Mouse (Mus musculus): Measurements from ENCODE around the gene 4931428L18Rik. TPM values are rescaled to one million over a fixed set of nuclear protein-coding genes. Genes with fewer than 3 reads are reported as not detected.

The 4931428L18Rik gene
- polyA plus RNA-seq, 1 experiment from 2014 or later = not detected

DNA sequence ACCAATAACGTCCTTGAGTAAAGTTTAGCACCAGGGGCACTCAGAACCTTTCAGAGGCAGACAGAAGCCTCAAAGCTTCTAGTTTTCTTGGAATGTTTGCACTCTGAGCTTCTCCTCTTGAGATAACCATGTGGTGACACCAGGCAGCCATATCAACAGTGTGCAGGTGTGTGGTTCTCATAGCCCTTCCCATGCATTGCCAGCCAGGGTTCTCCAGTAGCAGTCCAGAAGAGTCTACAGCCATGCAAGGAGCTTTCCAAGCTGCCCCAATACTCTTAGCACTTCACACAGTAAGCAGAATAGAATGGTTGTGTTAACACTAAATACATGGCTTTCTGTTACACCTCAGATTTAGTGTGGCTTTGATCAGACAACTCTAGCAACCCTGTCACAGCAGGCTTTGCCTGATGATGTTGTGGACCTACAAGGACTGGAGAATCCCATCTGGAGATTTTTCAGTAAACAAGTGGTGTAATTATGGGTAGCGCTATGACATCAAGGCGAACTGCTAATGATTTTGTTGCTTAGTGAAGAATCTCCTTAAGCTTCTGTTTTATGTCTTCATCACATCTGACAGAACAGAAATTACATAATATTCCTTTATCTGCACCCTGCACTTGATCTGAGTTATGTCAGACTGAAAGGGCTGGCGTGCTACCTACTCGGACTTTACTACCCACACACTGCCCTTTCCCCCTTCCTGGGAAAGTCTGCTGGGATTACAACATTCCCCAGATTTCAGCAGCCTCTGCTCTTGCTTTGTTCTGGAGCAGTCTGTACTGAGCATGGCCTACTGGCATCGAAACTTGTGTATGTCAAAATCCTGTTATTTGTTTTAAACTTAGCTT is 149.7 kb downstream of the 4931428L18Rik start:
- Histone ChIP-seq H3K4me1 (replicated peaks) (no peaks in the 10 kb centered on the region), H3K9me3 (no peaks in the 10 kb centered on the region), H3K36me3 (no peaks in the 10 kb centered on the region), H3K4me3 (replicated peaks) (no peak overlapping the region), H3K4me2 (replicated peaks) (no peak overlapping the region), H3K27me3 (replicated peaks) (no peaks in the 10 kb centered on the region), H3K27ac (no peak overlapping the region), H3K9ac (no peak overlapping the region)
- peak; percentile 83 for ATAC-seq
- WGBS = 44% methylated on average over 6 of the region's 6 CpGs

DNA sequence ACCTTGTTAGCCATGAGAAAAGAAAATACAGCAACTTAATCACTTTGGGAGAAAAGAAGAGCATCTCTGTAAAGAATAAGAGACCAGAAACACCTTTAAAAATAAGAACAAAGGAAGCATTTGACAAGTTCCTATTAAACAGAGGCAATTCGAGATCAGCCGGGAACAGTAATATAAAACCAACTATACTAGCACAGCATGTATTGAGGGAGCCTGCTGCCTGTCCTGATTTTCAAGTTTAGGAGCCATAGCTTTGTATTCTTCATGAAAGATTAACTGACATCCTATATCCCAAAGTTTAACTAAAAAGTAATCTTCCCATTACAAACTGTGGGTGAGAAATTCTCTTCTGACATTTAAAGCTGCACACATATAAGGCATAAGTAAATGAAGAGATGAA is 151.3 kb downstream of the 4931428L18Rik start:
- H3K9ac ChIP-seq = no peak overlapping the region
- H3K27ac ChIP-seq = no peak overlapping the region
- no peaks in the 10 kb centered on the region for H3K4me1 ChIP-seq (replicated peaks)
- no peaks in the 10 kb centered on the region for H3K27me3 ChIP-seq (replicated peaks)
- no peak for ATAC-seq
- WGBS = 81% methylated on average over 2 of the region's 2 CpGs
- no peaks in the 10 kb centered on the region for H3K36me3 ChIP-seq
- no peak overlapping the region for H3K4me2 ChIP-seq (replicated peaks)
- H3K9me3 ChIP-seq = no peaks in the 10 kb centered on the region
- H3K4me3 ChIP-seq (replicated peaks) = no peak overlapping the region

DNA sequence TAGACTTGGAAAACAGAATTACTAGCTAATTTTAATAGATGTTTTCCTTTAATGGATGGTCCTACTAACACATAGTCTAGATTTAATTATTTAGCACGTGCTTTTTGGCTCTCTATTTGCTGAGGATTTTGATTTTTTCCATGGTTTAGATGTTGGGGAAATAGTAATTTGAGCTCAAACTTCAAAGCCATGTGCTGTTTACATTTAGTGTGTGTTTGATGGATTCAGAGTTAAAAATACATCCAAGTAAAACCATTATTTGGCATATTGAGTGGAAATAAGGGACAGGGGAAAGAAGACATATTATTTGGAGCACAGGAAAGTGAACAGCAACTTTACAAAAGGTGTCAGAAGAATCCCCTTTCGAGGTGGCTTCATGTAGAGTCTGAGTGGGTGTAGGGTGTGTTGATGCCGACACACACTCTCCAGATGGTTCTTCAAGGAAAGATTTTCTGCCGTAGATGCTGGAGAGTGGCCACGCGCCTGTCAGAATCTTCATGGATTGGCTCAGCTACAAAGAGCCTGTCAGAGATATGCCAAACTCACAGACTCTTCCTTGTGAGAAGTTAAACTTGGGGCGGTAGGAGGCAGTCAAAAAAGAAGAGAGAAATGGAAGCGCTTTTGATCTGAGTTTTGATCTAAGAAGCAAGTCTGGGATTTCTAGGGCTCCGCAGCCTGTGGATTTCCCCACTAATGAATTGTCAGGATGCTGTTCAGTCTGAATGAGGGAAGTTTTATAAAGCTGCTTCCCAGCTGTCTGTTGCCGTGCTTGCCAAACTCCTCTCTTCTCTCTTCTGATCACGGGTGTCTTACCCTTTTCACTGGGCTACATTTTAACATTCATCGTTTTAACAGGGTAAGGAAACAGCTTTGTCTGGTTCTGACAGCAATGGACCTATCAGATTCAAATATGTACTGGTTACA is 157.4 kb downstream of the 4931428L18Rik start:
- Histone ChIP-seq H3K27me3 (replicated peaks) (no peaks in the 10 kb centered on the region), H3K4me3 (replicated peaks) (no peak overlapping the region), H3K27ac (no peak overlapping the region), H3K4me2 (replicated peaks) (no peak overlapping the region), H3K9ac (no peak overlapping the region), H3K9me3 (no peaks in the 10 kb centered on the region), H3K4me1 (replicated peaks) (no peaks in the 10 kb centered on the region), H3K36me3 (no peaks in the 10 kb centered on the region)
- ATAC-seq = no peak
- WGBS = 76% methylated on average over 12 of the region's 12 CpGs

DNA sequence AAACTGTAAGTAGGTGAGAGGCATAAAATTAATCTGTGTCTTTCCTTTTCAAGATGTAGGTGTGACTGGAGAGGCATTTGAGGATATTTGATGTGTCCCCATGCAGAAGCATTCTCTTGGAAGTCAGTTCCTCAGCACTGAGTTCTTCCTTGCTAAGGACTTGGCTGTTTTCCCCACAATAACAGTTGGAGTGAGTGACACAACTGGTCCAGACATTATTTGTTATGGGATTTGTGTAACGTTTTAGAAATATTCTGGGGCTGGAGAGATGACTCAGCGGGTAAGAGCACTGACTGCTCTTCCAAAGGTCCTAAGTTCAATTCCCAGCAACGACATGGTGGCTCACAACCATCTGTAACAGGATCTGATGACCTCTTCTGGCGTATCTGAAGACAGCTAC is 162.7 kb downstream of the 4931428L18Rik start:
- Histone ChIP-seq H3K9me3 (no peaks in the 10 kb centered on the region), H3K4me1 (replicated peaks) (peaks cover 3% of the 10 kb centered on the region; the same call in 1 of the 2 replicates)
- WGBS = 59% methylated on average over 4 of the region's 4 CpGs

DNA sequence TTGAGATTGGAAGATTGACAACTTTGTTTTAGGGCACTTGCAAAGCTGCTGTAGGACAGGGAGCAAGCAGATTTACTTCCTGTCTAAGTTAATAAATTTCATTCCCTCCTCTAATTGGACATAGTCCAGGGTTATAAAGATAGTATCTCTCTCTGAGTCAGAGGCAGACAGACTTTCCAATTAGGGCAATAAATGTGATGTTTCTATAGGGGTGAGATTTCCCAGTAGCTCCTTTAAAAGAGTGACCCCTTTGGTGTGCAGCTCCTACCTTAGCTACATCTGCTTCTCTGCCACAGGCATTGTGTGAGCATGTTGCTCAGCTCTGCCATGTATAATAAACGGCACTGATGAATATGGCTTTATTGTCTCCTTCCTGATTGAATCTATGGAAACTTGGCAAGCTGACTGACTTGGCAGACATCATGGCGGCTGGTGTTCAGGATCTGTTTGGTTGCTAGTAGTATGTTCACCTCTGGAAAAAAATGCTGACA is 163.6 kb downstream of the 4931428L18Rik start:
- peak; percentile 89 for ATAC-seq
- Histone ChIP-seq H3K4me1 (replicated peaks) (peaks cover 3% of the 10 kb centered on the region; the same call in 1 of the 2 replicates), H3K4me2 (replicated peaks) (no peak overlapping the region; the same call in 1 of the 2 replicates), H3K27me3 (replicated peaks) (no peaks in the 10 kb centered on the region), H3K4me3 (replicated peaks) (no peak overlapping the region), H3K27ac (peak overlapping the region; percentile 48; the same call in 1 of the 2 replicates), H3K36me3 (no peaks in the 10 kb centered on the region), H3K9ac (no peak overlapping the region), H3K9me3 (no peaks in the 10 kb centered on the region)
- 41% methylated on average over 2 of the region's 2 CpGs for WGBS

More for the DNA sequence above, 162.7 kb downstream of the 4931428L18Rik start:
- no peak overlapping the region for H3K9ac ChIP-seq
- no peak for ATAC-seq
- no peak overlapping the region for H3K4me3 ChIP-seq (replicated peaks)
- no peak overlapping the region for H3K4me2 ChIP-seq (replicated peaks)
- H3K36me3 ChIP-seq = no peaks in the 10 kb centered on the region
- no peaks in the 10 kb centered on the region for H3K27me3 ChIP-seq (replicated peaks)
- no peak overlapping the region for H3K27ac ChIP-seq

DNA sequence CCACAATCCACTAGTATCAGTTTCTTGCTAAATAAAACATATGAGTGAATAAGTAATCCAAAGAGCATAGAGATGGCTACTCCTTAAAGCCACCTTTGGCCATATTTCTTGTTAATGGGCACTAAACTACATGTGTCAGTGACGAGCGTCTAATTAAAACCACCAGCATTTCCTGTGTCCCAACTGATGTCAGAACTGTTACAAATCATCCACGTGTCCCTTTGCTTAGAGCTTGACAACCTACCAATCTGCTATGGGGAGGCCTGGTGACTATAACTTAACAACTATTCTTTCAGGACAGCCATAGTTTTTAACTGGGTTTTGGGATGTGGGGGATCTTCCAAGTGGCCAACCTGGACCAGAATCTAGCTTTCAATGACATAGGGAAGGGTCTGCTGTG is 164.3 kb downstream of the 4931428L18Rik start:
- Histone ChIP-seq H3K4me2 (replicated peaks) (no peak overlapping the region), H3K27ac (0 out of 2 replicates have a peak overlapping the region, but pooled peaks have one; percentile 48), H3K27me3 (replicated peaks) (no peaks in the 10 kb centered on the region), H3K9ac (no peak overlapping the region), H3K4me1 (replicated peaks) (peaks cover 3% of the 10 kb centered on the region; the same call in 1 of the 2 replicates), H3K36me3 (no peaks in the 10 kb centered on the region), H3K4me3 (replicated peaks) (no peak overlapping the region), H3K9me3 (no peaks in the 10 kb centered on the region)
- 65% methylated on average over 3 of the region's 3 CpGs for WGBS
- ATAC-seq = 0 out of 2 replicates have a peak, but pooled peaks have one; percentile 6

DNA sequence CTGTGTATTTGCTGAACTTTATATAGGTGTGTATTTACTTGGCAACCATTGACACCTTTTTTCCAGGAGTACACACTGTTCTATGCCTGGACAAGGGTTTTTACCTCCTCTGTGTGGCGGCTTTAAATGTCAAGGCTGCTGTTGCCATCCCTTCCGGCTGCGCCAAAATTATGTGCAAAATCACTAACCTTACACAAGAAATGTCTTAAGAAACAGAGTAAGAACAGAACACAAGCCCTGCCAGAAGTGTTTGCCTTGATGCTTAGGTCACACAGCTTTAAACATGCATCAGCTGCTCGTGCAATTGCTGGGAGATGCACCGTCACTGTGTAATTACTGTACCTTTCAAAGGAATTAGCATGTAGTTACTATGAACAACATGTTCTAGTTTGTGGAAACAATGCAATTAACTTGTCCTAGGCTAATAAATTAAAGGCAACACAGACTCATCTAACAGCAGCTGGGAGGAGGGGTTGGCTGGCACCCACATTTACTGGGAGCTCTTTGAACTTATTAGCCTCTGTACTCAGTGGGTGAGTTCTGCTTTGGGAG is 171.0 kb downstream of the 4931428L18Rik start:
- Histone ChIP-seq H3K27me3 (replicated peaks) (no peaks in the 10 kb centered on the region), H3K27ac (no peak overlapping the region), H3K4me3 (replicated peaks) (no peak overlapping the region), H3K9ac (no peak overlapping the region), H3K36me3 (no peaks in the 10 kb centered on the region), H3K4me2 (replicated peaks) (no peak overlapping the region), H3K4me1 (replicated peaks) (no peaks in the 10 kb centered on the region), H3K9me3 (no peaks in the 10 kb centered on the region)
- WGBS = 76% methylated on average over 5 of the region's 5 CpGs
- ATAC-seq = no peak

DNA sequence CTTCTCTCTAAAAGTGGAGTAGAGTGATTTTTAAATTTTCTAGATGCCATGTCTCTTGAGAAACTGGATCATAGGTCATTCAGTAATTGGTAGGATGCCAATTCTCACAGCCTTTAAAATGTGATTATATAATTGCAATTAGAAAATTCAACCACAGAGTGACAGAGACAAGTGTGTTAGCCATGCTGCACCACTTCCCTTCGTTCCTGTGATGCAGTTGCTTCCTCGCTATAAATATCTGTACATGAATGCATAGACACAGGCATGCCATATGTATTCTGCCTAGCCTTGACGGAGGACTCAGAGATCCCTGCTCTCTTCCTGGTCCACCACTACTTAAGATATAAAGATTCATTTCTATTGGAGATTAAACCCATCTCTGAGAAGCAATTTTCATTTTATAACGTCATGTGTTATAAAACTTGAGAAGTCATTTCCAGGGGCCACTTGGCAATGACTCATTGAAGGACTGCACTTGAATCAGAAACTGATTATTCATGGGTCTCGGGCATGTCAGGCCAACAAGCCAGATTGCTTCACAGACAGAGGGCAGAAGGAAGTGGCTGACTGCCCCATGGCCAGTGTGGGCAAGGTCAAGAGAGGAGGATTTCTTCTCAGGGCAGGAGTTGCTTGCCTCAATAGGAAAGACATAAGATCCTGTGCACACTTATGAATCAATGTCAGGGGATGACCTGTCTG is 172.4 kb downstream of the 4931428L18Rik start:
- Histone ChIP-seq H3K27ac (no peak overlapping the region), H3K4me1 (replicated peaks) (no peaks in the 10 kb centered on the region), H3K27me3 (replicated peaks) (no peaks in the 10 kb centered on the region), H3K4me2 (replicated peaks) (no peak overlapping the region), H3K9me3 (no peaks in the 10 kb centered on the region), H3K4me3 (replicated peaks) (no peak overlapping the region), H3K36me3 (no peaks in the 10 kb centered on the region), H3K9ac (no peak overlapping the region)
- WGBS = 59% methylated on average over 5 of the region's 5 CpGs
- peak; percentile 89 for ATAC-seq

DNA sequence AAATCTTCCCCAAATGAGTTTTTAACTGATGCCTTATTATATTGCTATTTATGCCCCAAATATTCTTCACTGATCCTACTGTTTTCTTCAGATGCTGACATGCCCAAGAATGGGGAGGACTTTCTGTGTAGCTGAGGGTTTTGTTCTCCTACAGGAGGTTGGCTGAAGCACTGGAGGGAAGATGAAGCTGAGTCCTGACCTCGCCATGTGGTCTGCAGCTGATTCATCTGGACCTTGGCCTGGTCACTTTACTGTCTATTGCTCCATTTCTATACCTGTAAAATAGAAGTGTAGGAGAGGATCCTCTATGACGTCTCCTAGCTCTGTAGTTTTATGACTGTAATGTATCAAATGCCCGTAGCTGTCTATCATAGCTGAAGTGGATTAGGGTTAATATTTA is 179.3 kb downstream of the 4931428L18Rik start:
- H3K36me3 ChIP-seq = no peaks in the 10 kb centered on the region
- no peak overlapping the region for H3K27ac ChIP-seq
- no peaks in the 10 kb centered on the region for H3K27me3 ChIP-seq (replicated peaks)
- H3K4me1 ChIP-seq (replicated peaks) = no peaks in the 10 kb centered on the region
- no peaks in the 10 kb centered on the region for H3K9me3 ChIP-seq
- no peak overlapping the region for H3K4me3 ChIP-seq (replicated peaks)
- ATAC-seq = peak; percentile 39; the same call in 1 of the 2 replicates
- H3K4me2 ChIP-seq (replicated peaks) = no peak overlapping the region
- H3K9ac ChIP-seq = no peak overlapping the region
- WGBS = 60% methylated on average over 3 of the region's 3 CpGs

DNA sequence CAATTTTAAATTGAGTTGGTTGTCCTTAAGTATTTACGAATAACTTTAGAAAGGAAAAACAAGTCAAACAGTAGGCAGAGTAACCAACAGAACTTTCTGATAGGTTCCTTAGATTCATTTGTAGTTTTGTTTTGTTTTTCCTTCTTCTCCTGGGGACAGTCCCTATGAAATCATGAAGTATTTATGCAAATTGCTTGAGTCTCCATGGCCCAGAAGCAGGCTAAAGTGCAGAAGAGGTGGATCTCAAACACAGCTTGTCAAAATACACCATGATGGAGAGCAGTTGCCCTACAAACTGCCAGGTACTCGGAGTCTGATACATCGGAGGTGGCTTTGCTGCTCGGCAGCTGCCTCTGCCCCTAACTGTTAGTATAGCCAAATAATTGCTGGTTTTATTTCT is 179.7 kb downstream of the 4931428L18Rik start:
- H3K27me3 ChIP-seq (replicated peaks) = no peaks in the 10 kb centered on the region
- H3K27ac ChIP-seq = no peak overlapping the region
- 68% methylated on average over 4 of the region's 4 CpGs for WGBS
- no peaks in the 10 kb centered on the region for H3K36me3 ChIP-seq
- H3K9ac ChIP-seq = no peak overlapping the region
- H3K4me3 ChIP-seq (replicated peaks) = no peak overlapping the region
- no peak for ATAC-seq
- H3K9me3 ChIP-seq = no peaks in the 10 kb centered on the region
- no peaks in the 10 kb centered on the region for H3K4me1 ChIP-seq (replicated peaks)
- no peak overlapping the region for H3K4me2 ChIP-seq (replicated peaks)

DNA sequence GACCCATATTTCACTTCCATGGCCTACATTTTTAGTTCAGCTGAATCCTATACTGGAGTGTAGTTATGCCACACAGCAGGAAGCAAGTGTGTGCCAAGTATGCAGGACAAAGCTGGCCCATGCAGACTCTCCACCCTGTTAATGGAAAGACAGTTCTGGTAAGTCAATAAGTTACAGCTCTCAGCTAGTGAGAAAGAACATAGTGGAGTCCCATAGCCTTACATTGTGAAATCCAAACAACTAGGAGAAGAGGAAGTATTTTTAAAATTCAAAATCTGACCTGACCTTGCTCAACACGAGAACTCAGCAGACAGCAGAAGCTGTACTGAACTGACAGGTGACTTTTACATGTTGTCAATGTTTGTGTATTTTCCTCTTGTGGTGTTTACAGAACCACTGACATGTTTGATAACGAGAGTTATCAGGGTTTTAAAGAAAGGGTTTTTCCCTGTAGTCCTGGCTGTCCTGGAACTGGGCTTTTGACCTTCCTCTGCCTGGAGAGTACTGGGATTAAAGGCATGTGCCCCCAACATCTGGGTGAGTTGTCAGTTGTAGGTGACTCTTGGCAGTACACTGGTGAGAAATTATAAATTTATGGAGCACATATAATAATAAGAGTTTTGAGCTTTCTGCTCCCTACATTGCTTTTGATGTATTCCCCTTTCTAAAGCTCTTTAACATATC is 188.5 kb downstream of the 4931428L18Rik start:
- peak; percentile 88 for ATAC-seq
- 0 out of 2 replicates have a peak overlapping the region, but pooled peaks have one; percentile 33 for H3K27ac ChIP-seq

More for the DNA sequence above, 188.5 kb downstream of the 4931428L18Rik start:
- H3K4me3 ChIP-seq (replicated peaks) = no peak overlapping the region
- H3K36me3 ChIP-seq = no peaks in the 10 kb centered on the region
- 20% methylated on average over 2 of the region's 2 CpGs for WGBS
- H3K9me3 ChIP-seq = no peaks in the 10 kb centered on the region
- no peaks in the 10 kb centered on the region for H3K27me3 ChIP-seq (replicated peaks)
- H3K4me1 ChIP-seq (replicated peaks) = no peaks in the 10 kb centered on the region
- H3K9ac ChIP-seq = no peak overlapping the region
- no peak overlapping the region for H3K4me2 ChIP-seq (replicated peaks)

All from intestine, embryonic 15.5 days (tissue).